Mouse (Mus musculus): ENCODE measurements at regions not wholly inside any gene's neighbourhood (a gene's known extent, or its start where the extent isn't known, plus 50 kb on each side); places are given as distances from the start of the nearest gene placed in this dataset.
"Not testable (repeated sequence)": the region's sequence is repeated elsewhere in the genome, so short reads cannot be mapped to it uniquely, and the experiment has no call there.

GRCm38 (mm10) chr8:126081279-126081678, 86.3 kb downstream of the Kcnk1 start:
- no peak for DNase-seq (ENCODE audit: low spot score in 2 of 2)

GRCm38 (mm10) chr8:126082827-126083226, 87.9 kb downstream of the Kcnk1 start:
- DNase-seq (ENCODE audit: low spot score in 2 of 2): no peak

- DNase-seq (ENCODE audit: low spot score in 2 of 2): no peak
These were observed 95.8 kb downstream of the Kcnk1 start for GRCm38 (mm10) chr8:126090772-126091171.

- DNase-seq (ENCODE audit: low spot score in 2 of 2): no peak
These were observed 99.0 kb downstream of the Kcnk1 start for GRCm38 (mm10) chr8:126094005-126094404.

- no peak for DNase-seq (ENCODE audit: low spot score in 2 of 2)
These were observed 101.1 kb downstream of the Kcnk1 start for GRCm38 (mm10) chr8:126096056-126096455.

GRCm38 (mm10) chr8:126096636-126097170, 101.7 kb downstream of the Kcnk1 start:
- no peak for DNase-seq (ENCODE audit: low spot score in 2 of 2)

GRCm38 (mm10) chr8:126098886-126099285, 103.9 kb downstream of the Kcnk1 start:
- no peak for DNase-seq (ENCODE audit: low spot score in 2 of 2)

GRCm38 (mm10) chr8:126099889-126100288, 104.9 kb downstream of the Kcnk1 start:
- DNase-seq (ENCODE audit: low spot score in 2 of 2): no peak

- no peak for DNase-seq (ENCODE audit: low spot score in 2 of 2)
These were observed 110.1 kb downstream of the Kcnk1 start for GRCm38 (mm10) chr8:126105043-126105442.

- no peak for DNase-seq (ENCODE audit: low spot score in 2 of 2)
These were observed 131.1 kb downstream of the Kcnk1 start for GRCm38 (mm10) chr8:126126041-126126440.

GRCm38 (mm10) chr8:126132076-126132475, 137.1 kb downstream of the Kcnk1 start:
- no peak for DNase-seq (ENCODE audit: low spot score in 2 of 2)

GRCm38 (mm10) chr8:126132918-126133317, 137.9 kb downstream of the Kcnk1 start:
- DNase-seq (ENCODE audit: low spot score in 2 of 2): not testable (repeated sequence)

GRCm38 (mm10) chr8:126135100-126135499, 140.1 kb downstream of the Kcnk1 start:
- no peak for DNase-seq (ENCODE audit: low spot score in 2 of 2)

- no peak for DNase-seq (ENCODE audit: low spot score in 2 of 2)
These were observed 140.6 kb downstream of the Kcnk1 start for GRCm38 (mm10) chr8:126135573-126135972.

GRCm38 (mm10) chr8:126136946-126137345, 142.0 kb downstream of the Kcnk1 start:
- no peak for DNase-seq (ENCODE audit: low spot score in 2 of 2)

GRCm38 (mm10) chr8:126137452-126137851, 142.5 kb downstream of the Kcnk1 start:
- DNase-seq (ENCODE audit: low spot score in 2 of 2): no peak

GRCm38 (mm10) chr8:126138645-126139545, 143.9 kb downstream of the Kcnk1 start:
- DNase-seq (ENCODE audit: low spot score in 2 of 2): peak in 1 of 2 experiments; percentile 29

GRCm38 (mm10) chr8:126139546-126139870, 144.5 kb downstream of the Kcnk1 start:
- no peak for DNase-seq (ENCODE audit: low spot score in 2 of 2)

- no peak for DNase-seq (ENCODE audit: low spot score in 2 of 2)
These were observed 146.0 kb downstream of the Kcnk1 start for GRCm38 (mm10) chr8:126140998-126141397.

GRCm38 (mm10) chr8:126151527-126151926, 146.8 kb upstream of the Slc35f3 start:
- DNase-seq (ENCODE audit: low spot score in 2 of 2): no peak

- no peak for DNase-seq (ENCODE audit: low spot score in 2 of 2)
These were observed 144.4 kb upstream of the Slc35f3 start for GRCm38 (mm10) chr8:126153955-126154354.

- DNase-seq (ENCODE audit: low spot score in 2 of 2): peak in 1 of 2 experiments; percentile 52
These were observed 140.7 kb upstream of the Slc35f3 start for GRCm38 (mm10) chr8:126157452-126158185.

GRCm38 (mm10) chr8:126159485-126159884, 138.9 kb upstream of the Slc35f3 start:
- DNase-seq (ENCODE audit: low spot score in 2 of 2): no peak
